Mouse (Mus musculus) neural tube, embryonic 12.5 days (tissue): ENCODE measurements at regions not wholly inside any gene's neighbourhood (a gene's known extent, or its start where the extent isn't known, plus 50 kb on each side); places are given as distances from the start of the nearest gene placed in this dataset.

Experiments used
- ATAC-seq: fragments of 200-750 bp; cut with Nextera tagmentation; 2 replicates; pipeline ENCODE4 v1.8.0; 2017; ENCODE audit warnings: low read depth, mild to moderate bottlenecking, moderate TSS enrichment, moderate library complexity; ENCODE audit not compliant: low FRiP score
- H3K27ac ChIP-seq: fragments of 300-500 bp; sonication (generic); 2 replicates; pipeline ENCODE4 v1.5.1; 2016
- H3K27me3 ChIP-seq: fragments of 300-500 bp; sonication (generic); replicated peaks from 2 replicates; pipeline ENCODE4 v1.6.1; 2016; ENCODE audit warnings: mild to moderate bottlenecking
- H3K36me3 ChIP-seq: fragments of 300-500 bp; sonication (generic); 2 replicates; pipeline ENCODE4 v1.6.1; 2016; ENCODE audit warnings: mild to moderate bottlenecking
- H3K4me1 ChIP-seq: fragments of 300-500 bp; sonication (generic); 2 replicates; pipeline ENCODE4 v1.6.1; 2016
- H3K4me2 ChIP-seq: fragments of 300-500 bp; sonication (generic); replicated peaks from 2 replicates; pipeline ENCODE4 v1.6.1; 2016; ENCODE audit warnings: mild to moderate bottlenecking
- H3K4me3 ChIP-seq: fragments of 300-500 bp; sonication (generic); 2 replicates; pipeline ENCODE4 v1.5.1; 2016
- H3K9ac ChIP-seq: fragments of 300-500 bp; sonication (generic); 2 replicates; pipeline ENCODE4 v1.6.1; 2016; ENCODE audit warnings: mild to moderate bottlenecking
- H3K9me3 ChIP-seq: fragments of 300-500 bp; sonication (generic); 2 replicates; pipeline ENCODE4 v1.6.1; 2016; ENCODE audit warnings: mild to moderate bottlenecking
- WGBS: fragments of 180-500 bp; shearing (Covaris S2); methylation state at CpG from one replicate; pipeline ENCODE4 v1.1.7; 2016; 5-methylcytosine and 5-hydroxymethylcytosine counted together

DNA sequence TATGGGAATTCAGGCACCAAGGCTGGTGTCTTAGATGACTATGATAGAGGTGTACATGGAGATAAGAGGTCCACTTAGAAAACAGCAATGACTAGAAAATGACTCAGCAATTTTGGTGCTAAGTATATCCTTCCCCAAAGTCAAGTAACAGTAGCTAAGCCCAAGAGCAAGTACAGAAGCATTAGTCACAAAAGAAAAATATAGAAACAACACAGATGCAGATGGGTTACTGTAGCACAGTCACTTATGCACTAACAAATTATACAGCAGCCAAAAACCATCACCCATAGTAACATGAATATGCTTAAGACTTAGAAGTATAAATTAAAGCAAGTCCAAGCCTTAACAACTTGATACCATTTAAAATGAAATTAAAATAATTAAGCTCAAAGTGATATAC, 378.5 kb upstream of the Meis2 start:
- Histone ChIP-seq H3K27me3 (no peaks in the 10 kb centered on the region), H3K4me1 (no peaks in the 10 kb centered on the region), H3K4me3 (no peak overlapping the region), H3K36me3 (no peaks in the 10 kb centered on the region), H3K27ac (no peak overlapping the region), H3K4me2 (no peak overlapping the region), H3K9ac (no peak overlapping the region), H3K9me3 (no peaks in the 10 kb centered on the region)
- ATAC-seq: no peak

DNA sequence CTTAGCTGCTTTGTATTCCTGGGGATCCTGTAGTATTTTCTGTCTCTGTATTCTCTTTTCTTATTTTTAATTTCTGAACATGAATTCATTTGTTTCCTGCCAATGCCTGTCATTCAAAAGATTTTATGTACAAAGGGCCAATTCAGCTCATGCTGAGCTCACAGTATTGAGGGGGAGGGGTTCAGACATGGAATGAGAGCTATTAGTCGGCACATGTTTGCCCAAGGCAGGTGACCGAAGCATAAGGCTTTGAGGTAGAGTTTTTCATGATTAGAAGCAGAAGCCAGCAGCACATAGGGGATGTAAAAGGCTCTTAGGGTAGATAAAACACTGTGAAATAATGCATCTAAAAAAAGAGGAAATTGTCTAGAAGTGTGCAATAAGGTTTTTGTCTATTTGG, 374.6 kb upstream of the Meis2 start:
- no peak overlapping the region for H3K4me2 ChIP-seq
- H3K4me1 ChIP-seq: no peaks in the 10 kb centered on the region
- no peaks in the 10 kb centered on the region for H3K27me3 ChIP-seq
- ATAC-seq: no peak
- no peaks in the 10 kb centered on the region for H3K9me3 ChIP-seq
- no peaks in the 10 kb centered on the region for H3K36me3 ChIP-seq
- H3K4me3 ChIP-seq: no peak overlapping the region
- 45% methylated on average over 2 of the region's 2 CpGs for WGBS
- H3K27ac ChIP-seq: no peak overlapping the region
- H3K9ac ChIP-seq: no peak overlapping the region

DNA sequence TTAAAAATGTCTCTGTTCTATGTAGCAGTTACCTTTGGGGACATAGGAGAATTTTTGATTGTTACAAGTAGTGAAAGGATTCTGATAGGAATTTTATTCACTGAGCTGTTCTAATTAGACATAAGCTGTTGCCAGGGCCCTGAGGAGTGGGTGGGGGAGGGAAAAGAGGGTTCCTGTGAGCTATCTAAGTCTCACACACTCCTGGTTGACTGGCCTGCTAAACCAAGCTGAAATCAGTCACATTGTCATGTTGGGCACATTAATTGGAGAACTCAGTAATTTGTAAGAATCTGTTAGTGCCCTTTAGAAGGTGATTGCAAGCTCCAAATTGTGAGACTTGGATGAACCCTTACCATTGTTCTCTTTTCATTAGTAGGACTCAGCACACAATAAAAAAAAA, 367.8 kb upstream of the Meis2 start:
- Histone ChIP-seq H3K9me3 (no peaks in the 10 kb centered on the region), H3K4me3 (no peak overlapping the region), H3K27ac (no peak overlapping the region), H3K9ac (no peak overlapping the region), H3K27me3 (no peaks in the 10 kb centered on the region), H3K36me3 (no peaks in the 10 kb centered on the region), H3K4me1 (no peaks in the 10 kb centered on the region), H3K4me2 (no peak overlapping the region)
- ATAC-seq: no peak

DNA sequence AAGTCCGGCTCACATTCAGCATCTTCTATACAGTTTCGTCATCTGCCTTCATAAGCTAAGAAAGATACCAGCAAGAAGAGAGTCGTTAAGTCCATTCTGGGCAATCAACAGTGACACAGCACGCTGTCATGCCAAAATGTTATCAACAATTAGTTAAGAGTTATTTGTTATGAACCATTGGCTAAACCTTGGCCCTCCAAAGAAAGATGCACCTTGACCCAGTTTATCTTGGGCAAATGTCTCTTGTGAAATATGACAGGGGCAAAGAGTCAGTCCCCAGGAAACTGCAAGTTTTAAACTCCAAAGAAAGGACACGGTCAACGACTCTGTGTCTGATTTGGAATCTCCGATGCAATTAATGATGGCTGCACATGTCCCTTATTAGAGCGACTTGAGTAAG, 358.5 kb upstream of the Meis2 start:
- WGBS: 90% methylated on average over 8 of the region's 8 CpGs
- Histone ChIP-seq H3K27me3 (no peaks in the 10 kb centered on the region), H3K4me3 (no peak overlapping the region), H3K4me2 (no peak overlapping the region), H3K27ac (no peak overlapping the region), H3K36me3 (no peaks in the 10 kb centered on the region), H3K9ac (no peak overlapping the region), H3K4me1 (no peaks in the 10 kb centered on the region), H3K9me3 (no peaks in the 10 kb centered on the region)
- ATAC-seq: no peak

DNA sequence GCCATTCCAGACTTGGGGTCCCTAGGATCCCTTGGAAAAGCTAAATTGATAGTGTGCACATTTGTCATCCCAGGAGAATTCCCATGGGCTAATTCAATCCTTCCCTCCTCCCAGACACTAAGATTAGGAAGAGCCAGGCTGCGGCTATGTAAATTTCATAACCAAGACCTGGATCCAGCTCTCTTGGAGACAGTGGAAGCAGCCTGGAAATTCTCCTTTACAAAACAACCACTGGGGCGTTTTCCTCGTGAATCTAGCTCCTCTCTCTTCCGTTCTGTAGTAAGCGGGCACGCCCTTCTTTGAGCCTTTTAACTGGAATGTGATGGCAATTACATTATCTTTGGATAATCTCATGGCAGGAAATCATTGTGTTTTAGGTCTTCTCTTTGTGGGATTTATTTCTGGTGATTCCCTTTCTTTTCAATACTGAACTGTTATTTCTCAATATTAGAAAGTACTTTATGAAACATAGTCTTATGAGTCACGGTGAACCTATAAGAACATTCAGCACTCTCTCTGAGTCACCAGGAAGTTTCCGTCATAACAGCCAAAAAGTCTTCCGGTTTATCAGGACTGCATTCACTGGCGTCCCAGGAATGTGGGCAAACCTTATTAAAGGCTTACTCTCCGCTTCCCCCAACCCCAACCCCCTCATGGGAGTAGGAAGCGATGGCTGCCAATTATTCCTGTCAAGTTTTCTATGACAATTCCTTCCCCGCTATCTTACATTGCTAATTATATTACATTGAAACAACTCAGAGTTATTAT, 352.0 kb upstream of the Meis2 start:
- Histone ChIP-seq H3K9ac (no peak overlapping the region), H3K4me1 (no peaks in the 10 kb centered on the region), H3K4me2 (no peak overlapping the region), H3K4me3 (no peak overlapping the region), H3K9me3 (no peaks in the 10 kb centered on the region), H3K27me3 (no peaks in the 10 kb centered on the region), H3K36me3 (no peaks in the 10 kb centered on the region), H3K27ac (no peak overlapping the region)
- 82% methylated on average over 13 of the region's 13 CpGs for WGBS
- ATAC-seq: no peak

DNA sequence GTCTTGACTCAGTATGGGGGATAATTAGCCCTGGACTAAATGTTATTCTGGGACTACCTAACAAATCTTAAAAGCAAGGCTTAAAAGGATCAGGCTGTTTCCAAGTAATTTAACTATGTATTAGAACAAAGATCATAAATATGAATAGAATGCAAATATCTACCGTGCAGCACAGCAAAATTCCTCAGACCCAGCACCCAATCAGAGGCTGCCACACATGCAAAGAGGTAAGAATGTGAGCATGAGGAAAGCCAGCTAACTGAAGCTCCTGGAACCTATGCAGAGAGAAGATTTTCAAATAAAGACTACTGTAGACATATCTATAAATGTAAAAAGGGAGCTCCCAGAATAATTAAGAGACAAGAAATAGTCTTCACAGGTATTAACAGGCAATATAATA, 350.1 kb upstream of the Meis2 start:
- Histone ChIP-seq H3K9ac (no peak overlapping the region), H3K4me1 (no peaks in the 10 kb centered on the region), H3K4me2 (no peak overlapping the region), H3K27ac (no peak overlapping the region), H3K9me3 (no peaks in the 10 kb centered on the region), H3K4me3 (no peak overlapping the region), H3K27me3 (no peaks in the 10 kb centered on the region), H3K36me3 (no peaks in the 10 kb centered on the region)
- 61% methylated on average over 1 of the region's 1 CpGs for WGBS
- ATAC-seq: no peak

DNA sequence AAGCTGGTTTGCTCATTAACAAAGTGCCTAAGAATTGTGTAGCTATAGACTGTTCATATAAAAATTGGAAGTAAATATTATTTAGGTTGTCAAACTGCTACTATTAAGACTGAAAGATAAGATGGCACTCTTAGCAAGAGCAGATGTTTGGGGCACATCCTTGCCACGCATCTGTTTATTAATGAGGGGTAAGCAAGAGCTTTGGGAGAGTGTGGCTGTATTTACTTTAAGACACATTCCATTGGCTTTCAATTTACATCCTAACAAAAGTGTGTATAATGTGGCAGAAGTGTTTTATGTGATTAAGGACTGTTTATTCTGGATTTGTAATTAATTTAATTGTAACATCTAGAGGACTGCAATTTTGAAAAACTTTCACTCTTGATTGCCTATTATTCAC, 336.5 kb upstream of the Meis2 start:
- no peak overlapping the region for H3K4me3 ChIP-seq
- H3K4me1 ChIP-seq: no peaks in the 10 kb centered on the region
- no peaks in the 10 kb centered on the region for H3K27me3 ChIP-seq
- no peak overlapping the region for H3K27ac ChIP-seq
- WGBS: 85% methylated on average over 1 of the region's 1 CpGs
- no peak overlapping the region for H3K9ac ChIP-seq
- no peaks in the 10 kb centered on the region for H3K9me3 ChIP-seq
- no peak overlapping the region for H3K4me2 ChIP-seq
- no peak for ATAC-seq
- H3K36me3 ChIP-seq: no peaks in the 10 kb centered on the region

DNA sequence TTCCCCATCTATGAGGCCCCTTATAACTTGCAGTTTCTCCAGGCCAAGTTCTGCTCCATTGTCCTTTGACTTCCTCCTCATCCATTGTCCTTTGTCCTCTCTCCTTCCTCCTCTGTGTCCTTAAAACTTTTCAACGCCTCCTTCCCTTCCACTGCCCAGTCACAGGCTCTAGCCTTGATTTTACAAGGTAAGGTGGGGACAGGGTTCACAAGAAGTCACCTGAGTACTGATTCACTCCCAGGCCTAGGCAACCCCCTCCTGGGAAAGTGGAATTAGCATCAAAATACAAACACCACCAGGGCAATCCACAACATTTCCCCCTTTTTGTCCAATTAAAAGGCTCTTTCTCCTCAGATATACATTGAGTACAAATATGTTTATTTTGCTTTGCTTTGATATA, 334.3 kb upstream of the Meis2 start:
- H3K9ac ChIP-seq: no peak overlapping the region
- H3K9me3 ChIP-seq: no peaks in the 10 kb centered on the region
- no peak overlapping the region for H3K4me2 ChIP-seq
- H3K4me3 ChIP-seq: no peak overlapping the region
- no peak overlapping the region for H3K27ac ChIP-seq
- H3K27me3 ChIP-seq: no peaks in the 10 kb centered on the region
- H3K36me3 ChIP-seq: no peaks in the 10 kb centered on the region
- 48% methylated on average over 1 of the region's 1 CpGs for WGBS
- no peak for ATAC-seq
- H3K4me1 ChIP-seq: no peaks in the 10 kb centered on the region

DNA sequence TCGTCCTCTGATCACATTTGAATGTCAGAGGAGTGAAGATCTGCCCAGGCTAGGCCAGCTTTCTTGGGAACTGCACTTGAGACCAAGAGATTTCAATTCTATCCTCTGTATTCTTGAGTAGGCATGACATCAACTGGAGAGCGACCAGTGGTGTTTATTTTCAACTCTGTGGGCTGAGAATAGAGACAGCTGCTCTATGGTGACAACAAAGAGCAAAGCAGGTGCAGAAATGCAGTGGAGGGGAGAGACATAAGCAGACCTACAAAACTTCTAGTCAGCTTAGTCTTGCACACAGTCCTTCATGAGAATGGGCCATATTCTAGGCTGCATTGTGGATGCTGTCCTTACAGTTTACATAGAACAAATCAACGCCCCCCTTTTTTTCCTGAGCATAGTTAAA, 303.2 kb upstream of the Meis2 start:
- H3K9ac ChIP-seq: no peak overlapping the region
- no peak overlapping the region for H3K27ac ChIP-seq
- H3K36me3 ChIP-seq: no peaks in the 10 kb centered on the region
- no peaks in the 10 kb centered on the region for H3K9me3 ChIP-seq
- no peak overlapping the region for H3K4me2 ChIP-seq
- no peak overlapping the region for H3K4me3 ChIP-seq
- H3K4me1 ChIP-seq: no peaks in the 10 kb centered on the region
- WGBS: 88% methylated on average over 3 of the region's 3 CpGs
- no peak for ATAC-seq
- H3K27me3 ChIP-seq: no peaks in the 10 kb centered on the region

DNA sequence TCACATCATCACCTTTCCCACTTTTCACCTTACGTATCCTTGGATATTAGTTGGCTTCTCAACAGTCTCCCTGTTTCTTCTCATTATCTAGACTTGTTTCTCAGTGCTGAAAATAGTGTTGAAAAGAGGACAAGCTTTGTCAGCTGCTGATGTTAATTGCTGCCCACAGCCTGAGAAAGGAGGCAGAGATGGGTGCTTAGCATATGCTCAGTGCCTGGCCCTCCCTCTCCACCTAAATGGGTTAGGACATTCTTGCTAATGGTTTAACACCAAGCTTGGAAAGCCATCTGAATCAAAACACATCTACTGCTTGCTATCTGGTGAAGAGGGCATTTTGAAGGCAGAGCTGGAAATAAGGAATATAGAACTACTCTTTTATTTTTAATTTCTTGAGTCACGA, 298.5 kb upstream of the Meis2 start:
- H3K4me3 ChIP-seq: no peak overlapping the region
- no peaks in the 10 kb centered on the region for H3K27me3 ChIP-seq
- H3K9me3 ChIP-seq: no peaks in the 10 kb centered on the region
- H3K36me3 ChIP-seq: no peaks in the 10 kb centered on the region
- H3K27ac ChIP-seq: no peak overlapping the region
- ATAC-seq: no peak
- WGBS: 92% methylated on average over 2 of the region's 2 CpGs
- H3K9ac ChIP-seq: no peak overlapping the region
- H3K4me2 ChIP-seq: no peak overlapping the region
- H3K4me1 ChIP-seq: no peaks in the 10 kb centered on the region

DNA sequence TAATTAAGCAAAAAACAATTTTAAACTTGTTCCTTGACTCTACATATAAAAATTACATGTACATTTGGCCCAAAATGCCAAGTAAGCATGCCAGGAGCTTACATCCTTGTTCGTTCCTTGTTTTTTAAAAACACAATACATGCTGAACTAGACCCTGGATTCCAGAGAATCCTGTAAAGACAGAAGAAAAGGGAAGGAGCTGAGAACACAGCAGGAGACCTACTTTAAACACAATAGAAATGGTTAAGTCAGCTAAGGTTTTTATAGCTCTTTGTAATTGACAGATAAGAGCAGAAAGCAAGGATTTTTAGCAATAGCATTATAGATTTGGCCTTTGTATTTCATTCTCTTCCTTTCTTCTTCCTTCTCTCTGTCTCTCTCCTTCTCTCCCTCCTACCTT, 292.5 kb upstream of the Meis2 start:
- ATAC-seq: no peak
- no peaks in the 10 kb centered on the region for H3K4me1 ChIP-seq
- H3K4me2 ChIP-seq: no peak overlapping the region
- no peak overlapping the region for H3K9ac ChIP-seq
- no peaks in the 10 kb centered on the region for H3K9me3 ChIP-seq
- no peaks in the 10 kb centered on the region for H3K36me3 ChIP-seq
- no peak overlapping the region for H3K27ac ChIP-seq
- H3K4me3 ChIP-seq: no peak overlapping the region
- WGBS: 13% methylated on average over 1 of the region's 1 CpGs
- no peaks in the 10 kb centered on the region for H3K27me3 ChIP-seq

DNA sequence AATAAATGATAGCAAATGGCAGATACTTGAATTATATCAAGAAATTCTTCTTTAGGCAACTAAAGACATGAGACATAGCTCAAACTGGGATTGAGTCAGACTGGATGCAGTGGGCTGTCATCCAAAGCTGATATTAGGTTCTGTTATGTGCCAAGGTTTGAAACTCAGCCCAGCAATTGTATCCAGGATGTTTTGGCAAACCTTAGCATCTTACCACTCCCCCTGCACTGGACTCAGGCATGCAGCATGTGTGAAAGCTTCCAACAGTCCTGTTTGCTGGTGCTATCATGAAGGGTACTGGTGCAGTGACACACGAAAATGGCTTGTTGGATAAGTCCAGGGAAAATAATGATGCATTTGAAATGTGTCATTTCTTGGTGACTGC, 282.9 kb upstream of the Meis2 start:
- Histone ChIP-seq H3K36me3 (no peaks in the 10 kb centered on the region), H3K4me2 (no peak overlapping the region), H3K4me3 (no peak overlapping the region), H3K27me3 (no peaks in the 10 kb centered on the region), H3K9ac (no peak overlapping the region), H3K27ac (no peak overlapping the region), H3K9me3 (no peaks in the 10 kb centered on the region), H3K4me1 (no peaks in the 10 kb centered on the region)
- WGBS: 87% methylated on average over 1 of the region's 1 CpGs
- ATAC-seq: no peak

DNA sequence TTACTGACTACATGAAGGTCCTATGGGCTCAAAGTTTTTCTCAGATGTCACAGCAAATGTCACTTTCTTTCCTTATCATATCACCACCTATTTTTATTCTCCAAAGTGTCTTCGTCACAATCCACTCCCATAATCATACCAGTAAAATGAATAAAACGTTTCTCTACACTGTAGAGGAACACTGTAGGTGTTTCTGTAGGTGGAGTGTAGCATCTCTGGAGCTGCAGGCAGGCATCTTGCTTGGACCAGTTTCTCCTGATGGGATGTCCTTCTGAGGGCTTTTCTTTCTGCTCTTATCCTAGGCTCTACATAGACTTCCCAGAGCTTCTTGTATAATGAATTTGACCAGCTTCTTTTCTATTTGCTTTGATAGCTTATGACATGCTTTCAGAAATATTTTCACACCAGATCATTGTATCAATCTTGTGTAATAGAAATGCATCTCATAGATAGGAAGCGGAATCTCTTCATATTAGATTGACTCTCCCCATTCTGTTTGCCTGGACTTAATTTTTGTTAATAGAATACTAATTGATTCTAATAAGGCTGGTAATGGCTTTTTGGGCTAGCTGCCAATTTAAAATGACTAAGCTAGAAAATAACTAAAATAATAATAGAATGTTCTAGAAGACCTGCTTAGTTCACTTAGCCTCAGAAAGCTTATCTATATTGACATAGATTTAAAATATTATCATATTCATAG, 282.3 kb upstream of the Meis2 start:
- Histone ChIP-seq H3K27ac (no peak overlapping the region), H3K27me3 (no peaks in the 10 kb centered on the region), H3K9ac (no peak overlapping the region), H3K4me2 (no peak overlapping the region), H3K4me1 (no peaks in the 10 kb centered on the region), H3K36me3 (no peaks in the 10 kb centered on the region), H3K9me3 (no peaks in the 10 kb centered on the region), H3K4me3 (no peak overlapping the region)
- 85% methylated on average over 3 of the region's 3 CpGs for WGBS
- no peak for ATAC-seq
